Mouse (Mus musculus) G1E-ER4 (cell line): ENCODE data around the gene Clip2. TPM values are rescaled to one million over a fixed set of nuclear protein-coding genes. Genes with fewer than 3 reads are reported as not detected.

Source experiments
- GATA1 ChIP-seq: IDR thresholded peaks from one replicate; pipeline ENCODE4 v1.8.0; 2012; ENCODE audit warnings: low read length, inconsistent platforms
- polyA plus RNA-seq: library from polyadenylated mRNA; stranded (reverse); fragments of >175 nt; gene quantifications from 2 replicates; pipeline ENCODE4 v1.2.3, GENCODE M21; 2012

The Clip2 gene
- polyA plus RNA-seq, 1 experiment: 0.65 TPM

- no peak for TF ChIP-seq GATA1
Observed at GRCm38 (mm10) chr5:134545242-134545629, 7.0 kb downstream of the Clip2 start.

DNA sequence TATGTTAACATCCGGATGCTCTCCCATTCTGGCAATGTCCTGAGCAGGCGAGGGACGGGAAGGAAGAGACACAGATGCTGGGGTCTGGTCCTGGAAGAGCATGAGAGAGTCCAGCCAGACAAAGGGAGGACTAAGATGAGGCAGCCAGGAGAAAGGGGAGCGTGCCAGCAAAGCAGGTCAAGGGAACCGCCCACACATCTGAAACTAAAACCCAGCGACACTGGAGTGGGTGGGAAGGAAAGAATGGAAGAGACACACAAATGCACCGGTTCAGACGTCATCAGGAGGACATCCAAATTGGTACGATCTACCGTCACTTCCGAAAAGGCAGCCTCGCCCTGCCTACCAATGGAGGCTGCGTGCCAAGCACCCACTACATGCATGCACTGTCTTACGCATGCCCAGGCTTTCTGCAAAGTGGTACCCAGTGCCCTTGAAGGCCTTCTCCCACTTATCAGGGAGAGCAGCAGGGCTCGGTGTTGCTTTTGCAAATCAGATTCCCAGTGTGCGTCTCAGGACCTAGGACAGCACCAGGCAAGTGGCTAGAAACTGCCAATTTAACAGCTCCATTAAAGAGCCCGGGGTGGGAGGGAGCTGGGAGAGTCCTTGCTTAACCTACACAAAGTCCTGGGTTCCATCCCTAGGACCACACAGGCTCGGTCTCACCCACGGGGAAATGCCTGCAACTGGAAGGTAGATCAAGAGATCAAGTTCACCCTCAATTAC, 7.6 kb downstream of the Clip2 start:
- TF ChIP-seq GATA1: no peak

GRCm38 (mm10) chr5:134541640-134542039, 10.6 kb downstream of the Clip2 start:
- no peak for TF ChIP-seq GATA1

- TF ChIP-seq GATA1: no peak
Observed at GRCm38 (mm10) chr5:134540881-134541280, 11.4 kb downstream of the Clip2 start.

DNA sequence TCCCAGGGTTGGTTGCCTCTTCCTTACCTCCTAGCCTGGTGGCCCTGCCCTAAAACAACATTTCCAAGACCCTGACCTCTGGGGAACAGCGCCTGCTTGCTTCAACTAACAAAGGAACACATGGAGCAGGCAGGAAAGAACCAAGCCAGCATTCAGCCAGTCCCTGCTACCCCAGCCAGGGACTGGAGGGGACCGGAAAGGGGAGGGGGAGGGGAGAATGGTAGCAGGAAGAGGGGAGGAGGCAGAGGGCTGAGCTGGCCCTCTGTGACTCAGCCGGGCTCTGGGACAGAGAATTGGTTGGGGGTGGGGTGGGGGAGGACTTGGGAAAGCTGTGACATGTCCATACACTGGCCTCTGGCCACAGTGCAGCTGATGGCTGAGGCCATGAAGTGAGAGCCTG, 12.3 kb downstream of the Clip2 start:
- no peak for TF ChIP-seq GATA1

- no peak for TF ChIP-seq GATA1
Observed at GRCm38 (mm10) chr5:134536036-134536435, 16.2 kb downstream of the Clip2 start.

DNA sequence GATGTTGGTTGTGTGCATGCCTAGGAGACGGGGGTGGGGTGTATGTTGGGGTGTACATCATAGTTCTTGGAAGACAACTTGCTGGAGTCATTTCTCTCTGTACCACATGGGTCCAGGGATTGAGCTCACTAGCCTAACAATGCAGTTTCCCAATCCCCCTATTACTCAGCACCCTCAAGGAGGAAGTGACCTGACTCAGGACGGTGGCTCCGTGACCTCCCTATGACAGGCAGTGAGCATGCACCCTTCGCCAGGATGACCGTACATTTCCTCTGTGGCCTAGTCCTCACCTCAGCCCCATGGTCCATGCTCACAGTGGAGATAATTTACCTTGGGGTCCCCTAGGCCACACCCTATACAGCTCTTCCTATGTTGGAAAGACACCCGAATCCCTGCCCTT, 19.8 kb downstream of the Clip2 start:
- TF ChIP-seq GATA1: no peak

DNA sequence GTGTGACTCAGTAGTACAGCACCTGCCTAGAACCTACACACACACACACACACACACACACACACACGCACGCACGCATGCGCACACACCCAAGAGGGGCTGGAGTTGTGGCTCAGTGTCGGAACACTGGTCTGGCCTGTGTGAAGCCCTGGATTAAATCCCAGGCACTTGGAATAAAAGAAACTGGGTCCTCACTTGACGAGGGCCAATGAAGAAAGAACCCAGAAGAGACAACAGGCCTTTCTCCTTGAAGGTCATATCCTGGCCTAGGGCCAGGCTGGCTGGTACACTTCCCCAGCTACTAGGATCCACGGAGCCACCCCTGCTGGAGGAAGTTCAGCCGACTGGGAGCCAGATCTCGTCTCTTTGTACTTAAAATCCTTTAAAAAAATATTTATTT, 20.6 kb downstream of the Clip2 start:
- no peak for TF ChIP-seq GATA1

GRCm38 (mm10) chr5:134530830-134531229, 21.4 kb downstream of the Clip2 start:
- TF ChIP-seq GATA1: no peak

- no peak for TF ChIP-seq GATA1
Observed at GRCm38 (mm10) chr5:134528488-134528887, 23.7 kb downstream of the Clip2 start.

GRCm38 (mm10) chr5:134525971-134526711, 26.1 kb downstream of the Clip2 start:
- no peak for TF ChIP-seq GATA1

GRCm38 (mm10) chr5:134523728-134524127, 28.5 kb downstream of the Clip2 start:
- TF ChIP-seq GATA1: no peak

DNA sequence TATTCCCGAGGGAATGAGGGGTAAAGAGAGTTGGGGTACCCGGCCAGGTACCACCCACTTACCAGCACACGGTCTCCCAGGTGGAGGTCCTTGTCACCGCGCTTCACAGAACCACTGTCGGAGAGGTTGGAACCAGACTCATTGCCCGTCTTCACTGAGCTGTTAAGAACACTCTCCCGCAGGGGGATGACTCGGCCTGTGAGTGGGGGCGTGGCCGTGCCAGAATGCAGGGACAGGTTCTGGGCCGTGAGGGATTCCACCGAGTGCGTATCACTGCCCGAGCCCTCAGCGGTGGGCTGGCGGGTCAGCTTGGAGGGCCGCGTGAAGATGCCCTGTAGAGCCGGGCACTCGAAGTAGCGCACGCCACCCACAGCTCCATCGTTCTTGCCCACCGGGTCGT, 29.7 kb downstream of the Clip2 start:
- TF ChIP-seq GATA1: no peak

GRCm38 (mm10) chr5:134521806-134522205, 30.4 kb downstream of the Clip2 start:
- TF ChIP-seq GATA1: no peak

- no peak for TF ChIP-seq GATA1
Observed at GRCm38 (mm10) chr5:134521131-134521530, 31.1 kb downstream of the Clip2 start.

GRCm38 (mm10) chr5:134520120-134520519, 32.1 kb downstream of the Clip2 start:
- TF ChIP-seq GATA1: no peak

GRCm38 (mm10) chr5:134519471-134519870, 32.8 kb downstream of the Clip2 start:
- TF ChIP-seq GATA1: no peak
